Mouse (Mus musculus): ENCODE data around the gene Tex21. TPM values are rescaled to one million over a fixed set of nuclear protein-coding genes. Genes with fewer than 3 reads are reported as not detected.
"Not testable (repeated sequence)": the region's sequence is repeated elsewhere in the genome, so short reads cannot be mapped to it uniquely, and the experiment has no call there.

Gene Tex21
- polyA plus RNA-seq, 1 experiment from 2014 or later = not detected

DNA sequence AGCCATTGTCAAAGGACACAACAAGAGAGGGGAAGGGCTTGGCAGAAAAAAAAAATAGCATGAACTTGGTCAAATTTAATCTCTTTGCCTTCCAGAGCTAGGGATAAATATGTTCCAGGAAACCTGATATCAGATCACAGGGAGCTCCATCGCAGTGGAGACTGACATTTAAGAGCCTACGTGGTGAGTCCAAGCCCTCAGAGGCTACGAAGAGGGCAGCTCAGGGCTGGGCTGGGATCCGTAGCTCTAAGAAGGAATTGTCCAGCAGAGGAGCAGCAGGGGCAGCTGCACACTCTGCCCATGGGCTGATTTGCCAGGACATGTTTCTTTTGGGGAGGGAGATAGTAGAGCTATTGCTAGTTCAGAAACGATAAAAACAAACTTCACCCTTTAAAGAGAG lies 80.9 kb downstream of the Tex21 start:
- Histone ChIP-seq H3K4me3 (replicated peaks) (no peak overlapping the region), H3K9ac (no peak overlapping the region), H3K27ac (no peak overlapping the region), H3K4me2 (no peak overlapping the region), H3K27me3 (no peaks in the 10 kb centered on the region), H3K4me1 (0 out of 2 replicates have a peak, but pooled peaks cover 7% of the 10 kb centered on the region), H3K9me3 (replicated peaks) (no peaks in the 10 kb centered on the region), H3K36me3 (no peaks in the 10 kb centered on the region)
- ATAC-seq (replicated peaks; ENCODE audit: low FRiP score) = no peak
- 19% methylated on average over 5 of the region's 5 CpGs for WGBS

DNA sequence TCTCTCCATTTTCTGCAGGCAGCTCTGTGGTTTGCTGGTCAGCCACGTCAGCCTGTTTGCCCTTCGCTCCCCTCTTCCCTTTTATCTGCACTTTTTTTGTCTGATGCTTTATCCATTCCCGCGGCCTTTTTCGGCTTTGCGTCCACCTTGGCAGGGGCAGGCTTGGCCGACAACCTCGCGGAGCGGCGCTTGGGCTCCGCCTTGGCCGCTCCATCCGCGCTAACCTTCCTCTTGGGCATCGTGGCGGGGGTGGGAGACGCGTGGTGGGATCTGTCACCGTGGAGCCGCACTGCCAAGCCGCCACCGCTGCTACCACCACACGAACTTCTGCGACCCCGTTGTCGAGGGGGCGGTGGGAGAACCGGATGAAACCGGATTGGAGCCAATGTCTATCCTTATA lies 94.2 kb downstream of the Tex21 start:
- 12% methylated on average over 30 of the region's 30 CpGs for WGBS
- H3K27me3 ChIP-seq = peaks cover 16% of the 10 kb centered on the region
- H3K4me3 ChIP-seq (replicated peaks) = peak overlapping the region; percentile 36
- H3K36me3 ChIP-seq; H3K4me1 ChIP-seq; H3K9me3 ChIP-seq (replicated peaks); ATAC-seq (replicated peaks; ENCODE audit: low FRiP score); H3K27ac ChIP-seq: not testable (repeated sequence)
- H3K4me2 ChIP-seq = peak overlapping the region; percentile 65
- H3K9ac ChIP-seq = 0 out of 2 replicates have a peak overlapping the region, but pooled peaks have one; percentile 5

Other genes starting within 250 kb of the Tex21 start
- 0.44 and 0.71 TPM in 2 replicates for gene Esr2, start 69.5 kb downstream of the Tex21 start, polyA plus RNA-seq (2015; fragmentation: Nextera tagmentation; extraction: Ambion mirVana)
- 100 and 103 TPM in 2 replicates for gene Mthfd1, start 8.6 kb upstream of the Tex21 start, polyA plus RNA-seq (2015; fragmentation: Nextera tagmentation; extraction: Ambion mirVana)
- 1.3 and 1.6 TPM in 2 replicates for gene Akap5, start 78.1 kb upstream of the Tex21 start, polyA plus RNA-seq (2015; fragmentation: Nextera tagmentation; extraction: Ambion mirVana)
- 14.9 and 16.3 TPM in 2 replicates for gene Zbtb25, start 122.9 kb upstream of the Tex21 start, polyA plus RNA-seq (2015; fragmentation: Nextera tagmentation; extraction: Ambion mirVana)
- gene Zbtb1, start 123.5 kb upstream of the Tex21 start, polyA plus RNA-seq (2015; fragmentation: Nextera tagmentation; extraction: Ambion mirVana) = 10.3 and 10.8 TPM in 2 replicates
- gene Hspa2, start 157.4 kb upstream of the Tex21 start, polyA plus RNA-seq (2015; fragmentation: Nextera tagmentation; extraction: Ambion mirVana) = 9.3 and 10.3 TPM in 2 replicates
- gene Ppp1r36, start 170.8 kb upstream of the Tex21 start, polyA plus RNA-seq (2015; fragmentation: Nextera tagmentation; extraction: Ambion mirVana) = 3.1 and 4.3 TPM in 2 replicates